Mouse (Mus musculus) midbrain, embryonic 14.5 days (tissue): ENCODE results near the gene Defb36. TPM values are rescaled to one million over a fixed set of nuclear protein-coding genes. Genes with fewer than 3 reads are reported as not detected.

Source experiments
- polyA plus RNA-seq: library from polyadenylated mRNA; unstranded; fragments of >200 nt; fragmentation: Nextera tagmentation; extraction: Ambion mirVana; gene quantifications from 2 replicates; pipeline ENCODE4 v1.2.1, GENCODE M21; 2014

The Defb36 gene
- polyA plus RNA-seq, 1 experiment from 2014 or later: not detected

Other genes with a start within 250 kb of the Defb36 start
- gene Nrsn2, start 227.7 kb upstream of the Defb36 start, polyA plus RNA-seq: 40.1 and 49.0 TPM in 2 replicates
- 21.9 and 25.4 TPM in 2 replicates for gene Sox12, start 206.3 kb upstream of the Defb36 start, polyA plus RNA-seq
- gene Zcchc3, start 189.3 kb upstream of the Defb36 start, polyA plus RNA-seq: 18.0 and 19.3 TPM in 2 replicates
- 1.0 and 1.1 TPM in 2 replicates for gene 6820408C15Rik, start 188.7 kb upstream of the Defb36 start, polyA plus RNA-seq
- not detected in 2 replicates for gene Defb23, start 139.7 kb upstream of the Defb36 start, polyA plus RNA-seq
- not detected in 2 replicates for gene Defb20, start 127.3 kb upstream of the Defb36 start, polyA plus RNA-seq
- not detected in 2 replicates for gene Defb22, start 114.2 kb upstream of the Defb36 start, polyA plus RNA-seq
- gene Defb26, start 92.6 kb upstream of the Defb36 start, polyA plus RNA-seq: not detected in 2 replicates
- gene Defb28, start 86.1 kb upstream of the Defb36 start, polyA plus RNA-seq: not detected in 2 replicates
- gene Defb29, start 64.2 kb upstream of the Defb36 start, polyA plus RNA-seq: not detected in 2 replicates
- not detected in 2 replicates for gene Gm17416, start 35.0 kb upstream of the Defb36 start, polyA plus RNA-seq
- not detected in 2 replicates for gene Defb21, start 31.6 kb upstream of the Defb36 start, polyA plus RNA-seq
- not detected in 2 replicates for gene Defb19, start 24.0 kb upstream of the Defb36 start, polyA plus RNA-seq
- gene Defb45, start 4.9 kb upstream of the Defb36 start, polyA plus RNA-seq: not detected in 2 replicates
- not detected in 2 replicates for gene Defb25, start 18.7 kb downstream of the Defb36 start, polyA plus RNA-seq
- 0.12 and 0.27 TPM in 2 replicates for gene Rem1, start 22.6 kb downstream of the Defb36 start, polyA plus RNA-seq
- gene H13, start 65.1 kb downstream of the Defb36 start, polyA plus RNA-seq: 177 and 184 TPM in 2 replicates
- gene Mcts2, start 82.7 kb downstream of the Defb36 start, polyA plus RNA-seq: 39.9 and 41.4 TPM in 2 replicates
- gene Id1, start 131.9 kb downstream of the Defb36 start, polyA plus RNA-seq: 33.5 and 38.8 TPM in 2 replicates
- gene Cox4i2, start 149.8 kb downstream of the Defb36 start, polyA plus RNA-seq: 5.4 and 5.6 TPM in 2 replicates
- gene Bcl2l1, start 227.4 kb downstream of the Defb36 start, polyA plus RNA-seq: 171 and 208 TPM in 2 replicates
- gene Tpx2, start 243.6 kb downstream of the Defb36 start, polyA plus RNA-seq: 14.2 and 27.5 TPM in 2 replicates